Mouse (Mus musculus): ENCODE measurements at regions not wholly inside any gene's neighbourhood (a gene's known extent, or its start where the extent isn't known, plus 50 kb on each side); places are given as distances from the start of the nearest gene placed in this dataset.

GRCm38 (mm10) chr2:114993419-114993818 is 338.7 kb upstream of the Dph6 start:
- no peak for DNase-seq (ENCODE audit: extremely low spot score)

- DNase-seq (ENCODE audit: extremely low spot score): no peak
Measured at GRCm38 (mm10) chr2:114993882-114994281, 339.1 kb upstream of the Dph6 start.

- no peak for DNase-seq (ENCODE audit: extremely low spot score)
Measured at GRCm38 (mm10) chr2:114994691-114995347, 340.1 kb upstream of the Dph6 start.

- DNase-seq (ENCODE audit: extremely low spot score): no peak
Measured at GRCm38 (mm10) chr2:115013916-115014315, 359.2 kb upstream of the Dph6 start.

GRCm38 (mm10) chr2:115026777-115027176 is 372.0 kb upstream of the Dph6 start:
- no peak for DNase-seq (ENCODE audit: extremely low spot score)

GRCm38 (mm10) chr2:115031134-115031533 is 376.4 kb upstream of the Dph6 start:
- DNase-seq (ENCODE audit: extremely low spot score): peak; percentile 1

GRCm38 (mm10) chr2:115036205-115036604 is 381.4 kb upstream of the Dph6 start:
- no peak for DNase-seq (ENCODE audit: extremely low spot score)

GRCm38 (mm10) chr2:115042299-115042785 is 387.6 kb upstream of the Dph6 start:
- DNase-seq (ENCODE audit: extremely low spot score): no peak

GRCm38 (mm10) chr2:115056327-115057070 is 401.7 kb upstream of the Dph6 start:
- no peak for DNase-seq (ENCODE audit: extremely low spot score)

GRCm38 (mm10) chr2:115057200-115057599 is 402.4 kb upstream of the Dph6 start:
- no peak for DNase-seq (ENCODE audit: extremely low spot score)

GRCm38 (mm10) chr2:115067489-115068163 is 412.9 kb upstream of the Dph6 start:
- peak; percentile 10 for DNase-seq (ENCODE audit: extremely low spot score)

GRCm38 (mm10) chr2:115069704-115070103 is 414.9 kb upstream of the Dph6 start:
- no peak for DNase-seq (ENCODE audit: extremely low spot score)

- DNase-seq (ENCODE audit: extremely low spot score): no peak
Measured at GRCm38 (mm10) chr2:115070123-115070522, 415.4 kb upstream of the Dph6 start.

- no peak for DNase-seq (ENCODE audit: extremely low spot score)
Measured at GRCm38 (mm10) chr2:115070666-115071065, 415.9 kb upstream of the Dph6 start.

GRCm38 (mm10) chr2:115081563-115082291 is 427.0 kb upstream of the Dph6 start:
- DNase-seq (ENCODE audit: extremely low spot score): no peak

GRCm38 (mm10) chr2:115082292-115082809 is 427.6 kb upstream of the Dph6 start:
- DNase-seq (ENCODE audit: extremely low spot score): no peak

- peak; percentile 69 for DNase-seq (ENCODE audit: extremely low spot score)
Measured at GRCm38 (mm10) chr2:115088421-115089120, 433.8 kb upstream of the Dph6 start.

GRCm38 (mm10) chr2:115090430-115091175 is 435.8 kb upstream of the Dph6 start:
- no peak for DNase-seq (ENCODE audit: extremely low spot score)

GRCm38 (mm10) chr2:115095351-115095750 is 440.6 kb upstream of the Dph6 start:
- DNase-seq (ENCODE audit: extremely low spot score): no peak

GRCm38 (mm10) chr2:115101501-115101900 is 446.7 kb upstream of the Dph6 start:
- no peak for DNase-seq (ENCODE audit: extremely low spot score)
